Mouse (Mus musculus): Measurements from ENCODE around the gene Myoz1. TPM values are rescaled to one million over a fixed set of nuclear protein-coding genes. Genes with fewer than 3 reads are reported as not detected.

The Myoz1 gene
- polyA plus RNA-seq, 1 experiment from 2014 or later: 0.37 TPM

- WGBS (ENCODE audit: missing documents): 56% methylated on average over 3 of the region's 3 CpGs
- Histone ChIP-seq H3K79me2 (ENCODE audit: inconsistent target) (no peaks in the 10 kb centered on the region), H3K4me3 (ENCODE audit: inconsistent target) (no peak overlapping the region), H3K27ac (no peak overlapping the region), H3K36me3 (ENCODE audit: inconsistent target) (no peaks in the 10 kb centered on the region)
These were observed 46.8 kb downstream of the Myoz1 start for GRCm38 (mm10) chr14:20609519-20609918.

- 48% methylated on average over 9 of the region's 9 CpGs for WGBS (ENCODE audit: missing documents)
- H3K27ac ChIP-seq: no peak overlapping the region
- H3K79me2 ChIP-seq (ENCODE audit: inconsistent target): no peaks in the 10 kb centered on the region
- no peak overlapping the region for H3K4me3 ChIP-seq (ENCODE audit: inconsistent target)
- no peaks in the 10 kb centered on the region for H3K36me3 ChIP-seq (ENCODE audit: inconsistent target)
These were observed 48.8 kb downstream of the Myoz1 start for GRCm38 (mm10) chr14:20607396-20608126.

- Histone ChIP-seq H3K79me2 (ENCODE audit: inconsistent target) (no peaks in the 10 kb centered on the region), H3K36me3 (ENCODE audit: inconsistent target) (no peaks in the 10 kb centered on the region), H3K4me3 (ENCODE audit: inconsistent target) (no peak overlapping the region), H3K27ac (no peak overlapping the region)
- WGBS (ENCODE audit: missing documents): 100% methylated on average over 1 of the region's 1 CpGs
These were observed 55.1 kb downstream of the Myoz1 start for GRCm38 (mm10) chr14:20601287-20601686.

GRCm38 (mm10) chr14:20600203-20600602 is 56.1 kb downstream of the Myoz1 start:
- Histone ChIP-seq H3K36me3 (ENCODE audit: inconsistent target) (no peaks in the 10 kb centered on the region), H3K27ac (no peak overlapping the region), H3K4me3 (ENCODE audit: inconsistent target) (no peak overlapping the region), H3K79me2 (ENCODE audit: inconsistent target) (no peaks in the 10 kb centered on the region)
- WGBS (ENCODE audit: missing documents): 100% methylated on average over 1 of the region's 2 CpGs

GRCm38 (mm10) chr14:20599542-20599941 is 56.8 kb downstream of the Myoz1 start:
- no peak overlapping the region for H3K27ac ChIP-seq
- WGBS (ENCODE audit: missing documents): 97% methylated on average over 2 of the region's 2 CpGs
- H3K36me3 ChIP-seq (ENCODE audit: inconsistent target): no peaks in the 10 kb centered on the region
- H3K4me3 ChIP-seq (ENCODE audit: inconsistent target): no peak overlapping the region
- no peaks in the 10 kb centered on the region for H3K79me2 ChIP-seq (ENCODE audit: inconsistent target)

Other genes starting within 250 kb of the Myoz1 start
- not detected in 3 replicates for gene Cfap70, start 204.3 kb downstream of the Myoz1 start, polyA plus RNA-seq (2018)
- gene Anxa7, start 176.4 kb downstream of the Myoz1 start, polyA plus RNA-seq (2018): 105 to 128 TPM (median 106 TPM) in 3 replicates
- 0.57 TPM in 1 of 3 replicates, not detected in the others for gene Mss51, start 159.6 kb downstream of the Myoz1 start, polyA plus RNA-seq (2018)
- 39.2 to 44.9 TPM (median 43.1 TPM) in 3 replicates for gene Ppp3cb, start 110.0 kb downstream of the Myoz1 start, polyA plus RNA-seq (2018)
- 2.2 to 2.9 TPM (median 2.5 TPM) in 3 replicates for gene Usp54, start 15.5 kb downstream of the Myoz1 start, polyA plus RNA-seq (2018)
- gene Synpo2l, start 11.8 kb upstream of the Myoz1 start, polyA plus RNA-seq (2018): not detected in 3 replicates
- 43.0 to 56.3 TPM (median 51.3 TPM) in 3 replicates for gene Sec24c, start 17.8 kb upstream of the Myoz1 start, polyA plus RNA-seq (2018)
- gene Fut11, start 38.4 kb upstream of the Myoz1 start, polyA plus RNA-seq (2018): 6.3 to 12.2 TPM (median 8.0 TPM) in 3 replicates
- gene Chchd1, start 46.5 kb upstream of the Myoz1 start, polyA plus RNA-seq (2018): 58.9 to 120 TPM (median 68.1 TPM) in 3 replicates
- gene Zswim8, start 51.0 kb upstream of the Myoz1 start, polyA plus RNA-seq (2018): 38.2 to 53.2 TPM (median 47.0 TPM) in 3 replicates
- 30.3 to 67.9 TPM (median 35.8 TPM) in 3 replicates for gene Ndst2, start 78.0 kb upstream of the Myoz1 start, polyA plus RNA-seq (2018)
- gene Camk2g, start 137.5 kb upstream of the Myoz1 start, polyA plus RNA-seq (2018): 12.2 to 24.7 TPM (median 16.2 TPM) in 3 replicates
- 44.2 to 693 TPM (median 52.7 TPM) in 3 replicates for gene Plau, start 180.1 kb upstream of the Myoz1 start, polyA plus RNA-seq (2018)